Mouse (Mus musculus) cerebellum, adult 2 months (tissue): ENCODE data around the gene Lmod3.

Source experiments
- CTCF ChIP-seq: fragments of 200-500 bp; IDR thresholded peaks from 2 replicates; pipeline ENCODE4 v1.5.1; 2011; ENCODE audit warnings: low read depth, mild to moderate bottlenecking, control low read depth, low read length, moderate library complexity, borderline replicate concordance; ENCODE audit not compliant: insufficient read depth
- POLR2A ChIP-seq: fragments of 200-500 bp; IDR thresholded peaks from 2 replicates; pipeline ENCODE4 v1.6.1; 2011; ENCODE audit warnings: low read length, control low read depth, borderline replicate concordance; ENCODE audit not compliant: insufficient read depth

DNA sequence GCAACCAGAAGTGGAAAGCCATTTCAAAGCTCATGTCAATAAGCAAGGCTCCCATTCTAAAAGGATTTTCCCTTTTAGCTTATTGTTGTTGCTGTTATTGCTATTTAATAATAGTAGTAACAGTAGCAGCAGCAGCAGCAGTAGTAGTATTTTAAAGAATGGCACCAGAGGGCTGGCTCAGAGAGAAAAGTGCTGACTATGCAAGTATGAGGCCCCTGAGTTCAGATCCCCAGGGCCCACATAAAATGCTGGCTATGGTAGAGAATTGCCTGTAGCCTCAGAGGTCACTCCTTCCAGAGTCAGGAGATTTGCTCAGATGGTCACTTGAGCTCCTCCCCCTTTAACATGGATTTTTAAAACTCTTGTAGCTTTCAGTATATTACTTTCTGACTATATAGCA, 7.4 kb downstream of the Lmod3 start:
- TF ChIP-seq POLR2A = no peak
- no peak for TF ChIP-seq CTCF
